Mouse (Mus musculus): ENCODE measurements around the gene Rad9b. TPM values are rescaled to one million over a fixed set of nuclear protein-coding genes. Genes with fewer than 3 reads are reported as not detected.

The Rad9b gene
- 10.7 and 11.3 TPM in 2 replicates for polyA plus RNA-seq (2014; fragmentation: Nextera tagmentation; extraction: Ambion mirVana)

- peak; percentile 92 for ATAC-seq (replicated peaks; ENCODE audit: low FRiP score, low TSS enrichment, low read depth)
- under 1% methylated on average over 51 of the region's 51 CpGs for WGBS
- peak within 1 kb of the TSS; percentile 79 for H3K4me2 ChIP-seq (ENCODE audit: low read length)
These were observed at the start of gene Rad9b, which contains the start of gene Vps29 for GRCm38 (mm10) chr5:122353807-122354491. Gene Rad9b, minus strand, starts transcription at chr5:122354233. Gene Vps29, plus strand, starts transcription at chr5:122354369.

GRCm38 (mm10) chr5:122403362-122403761, 49.3 kb upstream of the Rad9b start:
- 95% methylated on average over 12 of the region's 12 CpGs for WGBS
- Histone ChIP-seq H3K9ac (ENCODE audit: low read length) (no peak overlapping the region), H3K27ac (ENCODE audit: low read depth) (no peak overlapping the region), H3K4me2 (ENCODE audit: low read length) (no peak overlapping the region), H3K27me3 (replicated peaks; ENCODE audit: control insufficient read depth, insufficient read depth, low read length) (no peaks in the 10 kb centered on the region), H3K4me3 (ENCODE audit: low read depth, low read length) (no peak overlapping the region), H3K9me3 (ENCODE audit: control insufficient read depth, low read length) (peaks cover 3% of the 10 kb centered on the region; the same call in 1 of the 2 replicates), H3K36me3 (ENCODE audit: control insufficient read depth, insufficient read depth, low read length) (peaks cover 84% of the 10 kb centered on the region), H3K4me1 (replicated peaks; ENCODE audit: control insufficient read depth, insufficient read depth, low read length) (no peaks in the 10 kb centered on the region)
- ATAC-seq (replicated peaks; ENCODE audit: low FRiP score, low TSS enrichment, low read depth) (no peak), DNase-seq (ENCODE audit: low spot score) (no peak)

More at GRCm38 (mm10) chr5:122353807-122354491, at the start of gene Rad9b, which contains the start of gene Vps29:
- peak within 1 kb of the TSS; percentile 62; the same call in 1 of the 2 replicates for H3K27ac ChIP-seq (ENCODE audit: low read depth)
- DNase-seq (ENCODE audit: low spot score), result peak; percentile 100
- H3K36me3 ChIP-seq (ENCODE audit: control insufficient read depth, insufficient read depth, low read length), result 0 out of 2 replicates have a peak, but pooled peaks cover 3% of the 10 kb centered on the region
- H3K9ac ChIP-seq (ENCODE audit: low read length), result peak within 1 kb of the TSS; percentile 79
- H3K4me3 ChIP-seq (ENCODE audit: low read depth, low read length), result peak within 1 kb of the TSS; percentile 69
- peaks cover 4% of the 10 kb centered on the region; the same call in 1 of the 2 replicates for H3K4me1 ChIP-seq (replicated peaks; ENCODE audit: control insufficient read depth, insufficient read depth, low read length)
- H3K9me3 ChIP-seq (ENCODE audit: control insufficient read depth, low read length), result no peaks in the 10 kb centered on the region
- H3K27me3 ChIP-seq (replicated peaks; ENCODE audit: control insufficient read depth, insufficient read depth, low read length), result no peaks in the 10 kb centered on the region

- Histone ChIP-seq H3K9me3 (ENCODE audit: control insufficient read depth, low read length) (peaks cover 3% of the 10 kb centered on the region; the same call in 1 of the 2 replicates), H3K4me3 (ENCODE audit: low read depth, low read length) (no peak overlapping the region), H3K9ac (ENCODE audit: low read length) (no peak overlapping the region), H3K27ac (ENCODE audit: low read depth) (no peak overlapping the region), H3K4me2 (ENCODE audit: low read length) (no peak overlapping the region), H3K36me3 (ENCODE audit: control insufficient read depth, insufficient read depth, low read length) (peaks cover 88% of the 10 kb centered on the region), H3K27me3 (replicated peaks; ENCODE audit: control insufficient read depth, insufficient read depth, low read length) (no peaks in the 10 kb centered on the region), H3K4me1 (replicated peaks; ENCODE audit: control insufficient read depth, insufficient read depth, low read length) (no peaks in the 10 kb centered on the region)
- WGBS, result 88% methylated on average over 5 of the region's 5 CpGs
- DNase-seq (ENCODE audit: low spot score) (no peak), ATAC-seq (replicated peaks; ENCODE audit: low FRiP score, low TSS enrichment, low read depth) (no peak)
These were observed 48.7 kb upstream of the Rad9b start for GRCm38 (mm10) chr5:122402772-122403171.

- 62% methylated on average over 13 of the region's 13 CpGs for WGBS
- Histone ChIP-seq H3K9ac (ENCODE audit: low read length) (no peak overlapping the region), H3K27me3 (replicated peaks; ENCODE audit: control insufficient read depth, insufficient read depth, low read length) (no peaks in the 10 kb centered on the region), H3K9me3 (ENCODE audit: control insufficient read depth, low read length) (peaks cover 3% of the 10 kb centered on the region; the same call in 1 of the 2 replicates), H3K4me1 (replicated peaks; ENCODE audit: control insufficient read depth, insufficient read depth, low read length) (no peaks in the 10 kb centered on the region), H3K4me3 (ENCODE audit: low read depth, low read length) (no peak overlapping the region), H3K4me2 (ENCODE audit: low read length) (no peak overlapping the region), H3K36me3 (ENCODE audit: control insufficient read depth, insufficient read depth, low read length) (peaks cover 90% of the 10 kb centered on the region), H3K27ac (ENCODE audit: low read depth) (no peak overlapping the region)
- DNase-seq (ENCODE audit: low spot score) (no peak), ATAC-seq (replicated peaks; ENCODE audit: low FRiP score, low TSS enrichment, low read depth) (no peak)
These were observed 48.1 kb upstream of the Rad9b start for GRCm38 (mm10) chr5:122402160-122402559.

GRCm38 (mm10) chr5:122401303-122401640, 47.2 kb upstream of the Rad9b start:
- no peaks in the 10 kb centered on the region for H3K27me3 ChIP-seq (replicated peaks; ENCODE audit: control insufficient read depth, insufficient read depth, low read length)
- no peak overlapping the region for H3K4me2 ChIP-seq (ENCODE audit: low read length)
- peaks cover 85% of the 10 kb centered on the region for H3K36me3 ChIP-seq (ENCODE audit: control insufficient read depth, insufficient read depth, low read length)
- H3K4me3 ChIP-seq (ENCODE audit: low read depth, low read length), result no peak overlapping the region
- WGBS, result 27% methylated on average over 8 of the region's 8 CpGs
- no peaks in the 10 kb centered on the region for H3K9me3 ChIP-seq (ENCODE audit: control insufficient read depth, low read length)
- H3K4me1 ChIP-seq (replicated peaks; ENCODE audit: control insufficient read depth, insufficient read depth, low read length), result no peaks in the 10 kb centered on the region
- DNase-seq (ENCODE audit: low spot score), result peak; percentile 86
- H3K27ac ChIP-seq (ENCODE audit: low read depth), result no peak overlapping the region
- no peak overlapping the region for H3K9ac ChIP-seq (ENCODE audit: low read length)
- ATAC-seq (replicated peaks; ENCODE audit: low FRiP score, low TSS enrichment, low read depth), result no peak; the same call in 1 of the 2 replicates

- ATAC-seq (replicated peaks; ENCODE audit: low FRiP score, low TSS enrichment, low read depth), result no peak; the same call in 1 of the 2 replicates
- H3K9ac ChIP-seq (ENCODE audit: low read length), result no peak overlapping the region
- no peaks in the 10 kb centered on the region for H3K9me3 ChIP-seq (ENCODE audit: control insufficient read depth, low read length)
- H3K4me2 ChIP-seq (ENCODE audit: low read length), result no peak overlapping the region
- no peak overlapping the region for H3K27ac ChIP-seq (ENCODE audit: low read depth)
- 64% methylated on average over 18 of the region's 18 CpGs for WGBS
- peaks cover 80% of the 10 kb centered on the region for H3K36me3 ChIP-seq (ENCODE audit: control insufficient read depth, insufficient read depth, low read length)
- DNase-seq (ENCODE audit: low spot score), result no peak
- no peaks in the 10 kb centered on the region for H3K27me3 ChIP-seq (replicated peaks; ENCODE audit: control insufficient read depth, insufficient read depth, low read length)
- H3K4me3 ChIP-seq (ENCODE audit: low read depth, low read length), result no peak overlapping the region
- H3K4me1 ChIP-seq (replicated peaks; ENCODE audit: control insufficient read depth, insufficient read depth, low read length), result no peaks in the 10 kb centered on the region
These were observed 46.7 kb upstream of the Rad9b start for GRCm38 (mm10) chr5:122400628-122401302.

GRCm38 (mm10) chr5:122399871-122400270, 45.8 kb upstream of the Rad9b start:
- Histone ChIP-seq H3K36me3 (ENCODE audit: control insufficient read depth, insufficient read depth, low read length) (peaks cover 71% of the 10 kb centered on the region), H3K27ac (ENCODE audit: low read depth) (no peak overlapping the region)
- DNase-seq (ENCODE audit: low spot score), result no peak

GRCm38 (mm10) chr5:122397495-122397894, 43.5 kb upstream of the Rad9b start:
- ATAC-seq (replicated peaks; ENCODE audit: low FRiP score, low TSS enrichment, low read depth), result no peak
- Histone ChIP-seq H3K27me3 (replicated peaks; ENCODE audit: control insufficient read depth, insufficient read depth, low read length) (no peaks in the 10 kb centered on the region), H3K9me3 (ENCODE audit: control insufficient read depth, low read length) (no peaks in the 10 kb centered on the region), H3K36me3 (ENCODE audit: control insufficient read depth, insufficient read depth, low read length) (peaks cover 47% of the 10 kb centered on the region), H3K4me2 (ENCODE audit: low read length) (no peak overlapping the region), H3K4me3 (ENCODE audit: low read depth, low read length) (no peak overlapping the region), H3K27ac (ENCODE audit: low read depth) (no peak overlapping the region), H3K9ac (ENCODE audit: low read length) (no peak overlapping the region), H3K4me1 (replicated peaks; ENCODE audit: control insufficient read depth, insufficient read depth, low read length) (peaks cover 3% of the 10 kb centered on the region)
- 90% methylated on average over 8 of the region's 8 CpGs for WGBS
- DNase-seq (ENCODE audit: low spot score), result no peak

More at GRCm38 (mm10) chr5:122399871-122400270, 45.8 kb upstream of the Rad9b start:
- Histone ChIP-seq H3K9me3 (ENCODE audit: control insufficient read depth, low read length) (no peaks in the 10 kb centered on the region), H3K4me1 (replicated peaks; ENCODE audit: control insufficient read depth, insufficient read depth, low read length) (no peaks in the 10 kb centered on the region), H3K9ac (ENCODE audit: low read length) (no peak overlapping the region), H3K27me3 (replicated peaks; ENCODE audit: control insufficient read depth, insufficient read depth, low read length) (no peaks in the 10 kb centered on the region), H3K4me3 (ENCODE audit: low read depth, low read length) (no peak overlapping the region), H3K4me2 (ENCODE audit: low read length) (no peak overlapping the region)
- no peak for ATAC-seq (replicated peaks; ENCODE audit: low FRiP score, low TSS enrichment, low read depth)
- 78% methylated on average over 8 of the region's 8 CpGs for WGBS
